In genomic region chr10:80661149-80661548, GRCm38 (mm10) we compare ENCODE assay signal across 8 mouse cellular contexts. TPM values are rescaled to one million over a fixed set of nuclear protein-coding genes. Genes with fewer than 3 reads are reported as not detected.
DNase-seq lines count a peak whose midpoint lies in the region; ATAC-seq and TF ChIP-seq lines count a peak whose summit lies in the region.

No protein-coding gene starts in this region.

- no peak for ATAC-seq in midbrain, embryonic 16.5 days
- no peak for ATAC-seq in kidney, postnatal 0 days (replicated peaks; ENCODE audit: low FRiP score, low read depth)
- ATAC-seq in neutrophil, adult 5-6 weeks (ENCODE audit: extremely low read depth, insufficient number of reproducible peaks, low FRiP score, poor library complexity, severe bottlenecking) = peak; percentile 31; the same call in 1 of the 2 replicates

- no peaks in the 10 kb centered on the region for H3K9me3 ChIP-seq in midbrain, embryonic 10.5 days (replicated peaks)
- no peaks in the 10 kb centered on the region for H3K9me3 ChIP-seq in midbrain, embryonic 16.5 days (replicated peaks; ENCODE audit: control insufficient read depth, low read length, poor library complexity, severe bottlenecking)
- H3K9me3 ChIP-seq in kidney, postnatal 0 days (replicated peaks; ENCODE audit: low read length) = no peaks in the 10 kb centered on the region

- H3K4me1 ChIP-seq in midbrain, embryonic 10.5 days = peaks cover 41% of the 10 kb centered on the region
- H3K4me1 ChIP-seq in midbrain, embryonic 16.5 days (ENCODE audit: control insufficient read depth, insufficient read depth, low read length) = peaks cover 8% of the 10 kb centered on the region
- peaks cover 39% of the 10 kb centered on the region for H3K4me1 ChIP-seq in kidney, postnatal 0 days (replicated peaks; ENCODE audit: insufficient read depth, low read length)

- no peak overlapping the region for H3K4me2 ChIP-seq in midbrain, embryonic 16.5 days (ENCODE audit: low read length)
- no peak overlapping the region for H3K4me2 ChIP-seq in kidney, postnatal 0 days (ENCODE audit: low read length)

- H3K9ac ChIP-seq in midbrain, embryonic 16.5 days (ENCODE audit: low read depth, low read length) = no peak overlapping the region
- no peak overlapping the region for H3K9ac ChIP-seq in kidney, postnatal 0 days (ENCODE audit: low read depth, low read length)

- H3K4me3 ChIP-seq in midbrain, embryonic 10.5 days = no peak overlapping the region
- H3K4me3 ChIP-seq in midbrain, embryonic 16.5 days (ENCODE audit: low read depth, low read length) = no peak overlapping the region
- H3K4me3 ChIP-seq in kidney, postnatal 0 days (replicated peaks; ENCODE audit: low read depth, low read length) = no peak overlapping the region

- H3K27ac ChIP-seq in midbrain, embryonic 10.5 days (replicated peaks) = no peak overlapping the region
- H3K27ac ChIP-seq in midbrain, embryonic 16.5 days (ENCODE audit: low read length) = no peak overlapping the region
- H3K27ac ChIP-seq in kidney, postnatal 0 days = no peak overlapping the region

- H3K27me3 ChIP-seq in midbrain, embryonic 10.5 days (ENCODE audit: low read depth, poor library complexity, severe bottlenecking) = no peaks in the 10 kb centered on the region
- H3K27me3 ChIP-seq in midbrain, embryonic 16.5 days (ENCODE audit: control insufficient read depth, insufficient read depth, low read depth, low read length) = no peaks in the 10 kb centered on the region
- no peaks in the 10 kb centered on the region for H3K27me3 ChIP-seq in kidney, postnatal 0 days (ENCODE audit: insufficient read depth, low read length)

- H3K36me3 ChIP-seq in midbrain, embryonic 10.5 days = peaks cover 11% of the 10 kb centered on the region
- H3K36me3 ChIP-seq in midbrain, embryonic 16.5 days (ENCODE audit: control insufficient read depth, insufficient read depth, low read length) = peaks cover 3% of the 10 kb centered on the region; the same call in 1 of the 2 replicates
- H3K36me3 ChIP-seq in kidney, postnatal 0 days (ENCODE audit: insufficient read depth, low read length) = peaks cover under 1% of the 10 kb centered on the region

- peak; percentile 51 to 69 for DNase-seq in adrenal gland, postnatal 36 days
- no peak for DNase-seq in adrenal gland, adult 18-20 months (ENCODE audit: low spot score in 2 of 2)
- peak; percentile 37 for DNase-seq in midbrain, embryonic 10.5 days (ENCODE audit: low spot score)
- peak; percentile 78 for DNase-seq in kidney, postnatal 0 days (ENCODE audit: low spot score)
- no peak for DNase-seq in layer of hippocampus, postnatal 10 days (ENCODE audit: low spot score in 2 of 2)
- no peak for DNase-seq in left cerebral cortex, adult 8-10 months (ENCODE audit: low spot score in 2 of 2)

- TF ChIP-seq CTCF in kidney, postnatal 0 days (IDR thresholded peaks at IDR 0.05; ENCODE audit: low read depth) = peak; percentile 78

- WGBS in midbrain, embryonic 10.5 days = 32% methylated on average over 5 of the region's 5 CpGs
- 40% methylated on average over 5 of the region's 5 CpGs for WGBS in midbrain, embryonic 16.5 days
- 25% methylated on average over 5 of the region's 5 CpGs for WGBS in kidney, postnatal 0 days

RNA-seq across cellular contexts. Expression of gene Btbd2, which starts 4.3 kb away (rescaled TPM):
- total RNA-seq in adrenal gland, postnatal 36 days (2021) = 10 to 100 TPM; 61.7 to 71.2 TPM
- 10 to 100 TPM; 51.4 to 58.5 TPM for total RNA-seq in adrenal gland, adult 18-20 months (2021)
- polyA plus RNA-seq in midbrain, embryonic 10.5 days (2016; fragmentation: Nextera tagmentation; extraction: Ambion mirVana) = 70.3 and 75.2 TPM in 2 replicates
- 71.8 and 73.5 TPM in 2 replicates for polyA plus RNA-seq in midbrain, embryonic 16.5 days (2015; fragmentation: Nextera tagmentation; extraction: Ambion mirVana)
- polyA plus RNA-seq in kidney, postnatal 0 days (2015; fragmentation: Nextera tagmentation; extraction: Ambion mirVana) = 62.7 and 64.5 TPM in 2 replicates
- 21.4 and 22.8 TPM in 2 replicates for total RNA-seq in neutrophil, adult 5-6 weeks (2017)
- total RNA-seq in layer of hippocampus, postnatal 10 days (2021) = 10 to 100 TPM; 84.4 to 90.6 TPM
- total RNA-seq in left cerebral cortex, adult 8-10 months (2022) = 10 to 100 TPM; 88.6 to 97.6 (median 94.5) TPM

RNA-seq across cellular contexts. Expression of gene Mknk2, which starts 16.8 kb away (rescaled TPM):
- 100 to 1,000 TPM; 178 to 198 TPM for total RNA-seq in adrenal gland, postnatal 36 days (2021)
- total RNA-seq in adrenal gland, adult 18-20 months (2021) = 100 to 1,000 TPM; 162 to 331 TPM
- 82.7 and 84.7 TPM in 2 replicates for polyA plus RNA-seq in midbrain, embryonic 10.5 days (2016; fragmentation: Nextera tagmentation; extraction: Ambion mirVana)
- polyA plus RNA-seq in midbrain, embryonic 16.5 days (2015; fragmentation: Nextera tagmentation; extraction: Ambion mirVana) = 43.7 and 49.1 TPM in 2 replicates
- 75.8 and 85.5 TPM in 2 replicates for polyA plus RNA-seq in kidney, postnatal 0 days (2015; fragmentation: Nextera tagmentation; extraction: Ambion mirVana)
- 105 and 113 TPM in 2 replicates for total RNA-seq in neutrophil, adult 5-6 weeks (2017)
- 10 to 100 TPM; 48.5 to 53.2 TPM for total RNA-seq in layer of hippocampus, postnatal 10 days (2021)
- 10 to 100 TPM; 36.0 to 47.0 (median 40.9) TPM for total RNA-seq in left cerebral cortex, adult 8-10 months (2022)

RNA-seq across cellular contexts. Expression of gene Csnk1g2, which starts 38.5 kb away (rescaled TPM):
- total RNA-seq in adrenal gland, postnatal 36 days (2021) = 100 to 1,000 TPM; 129 to 135 TPM
- 100 to 1,000 TPM; 134 to 140 TPM for total RNA-seq in adrenal gland, adult 18-20 months (2021)
- 131 and 151 TPM in 2 replicates for polyA plus RNA-seq in midbrain, embryonic 10.5 days (2016; fragmentation: Nextera tagmentation; extraction: Ambion mirVana)
- 79.9 and 96.8 TPM in 2 replicates for polyA plus RNA-seq in midbrain, embryonic 16.5 days (2015; fragmentation: Nextera tagmentation; extraction: Ambion mirVana)
- 137 and 139 TPM in 2 replicates for polyA plus RNA-seq in kidney, postnatal 0 days (2015; fragmentation: Nextera tagmentation; extraction: Ambion mirVana)
- 216 and 221 TPM in 2 replicates for total RNA-seq in neutrophil, adult 5-6 weeks (2017)
- 100 to 1,000 TPM; 146 to 157 TPM for total RNA-seq in layer of hippocampus, postnatal 10 days (2021)
- 100 to 1,000 TPM; 214 to 250 (median 240) TPM for total RNA-seq in left cerebral cortex, adult 8-10 months (2022)

RNA-seq across cellular contexts. Expression of gene Mob3a, which starts 40.6 kb away (rescaled TPM):
- 10 to 100 TPM; 19.4 to 20.1 TPM for total RNA-seq in adrenal gland, postnatal 36 days (2021)
- total RNA-seq in adrenal gland, adult 18-20 months (2021) = 10 to 100 TPM; 16.1 to 29.6 TPM
- 69.9 and 73.9 TPM in 2 replicates for polyA plus RNA-seq in midbrain, embryonic 10.5 days (2016; fragmentation: Nextera tagmentation; extraction: Ambion mirVana)
- 61.4 and 64.3 TPM in 2 replicates for polyA plus RNA-seq in midbrain, embryonic 16.5 days (2015; fragmentation: Nextera tagmentation; extraction: Ambion mirVana)
- polyA plus RNA-seq in kidney, postnatal 0 days (2015; fragmentation: Nextera tagmentation; extraction: Ambion mirVana) = 22.3 and 26.7 TPM in 2 replicates
- total RNA-seq in neutrophil, adult 5-6 weeks (2017) = 171 and 197 TPM in 2 replicates
- total RNA-seq in layer of hippocampus, postnatal 10 days (2021) = 10 to 100 TPM; 21.2 to 22.5 TPM
- 10 to 100 TPM; 12.0 to 17.6 (median 14.8) TPM for total RNA-seq in left cerebral cortex, adult 8-10 months (2022)

RNA-seq across cellular contexts. Expression of gene Izumo4, which starts 40.8 kb away (rescaled TPM):
- 10 to 100 TPM in 1 of 2 experiments, 1 to 10 TPM in 1; 9.9 to 16.6 TPM for total RNA-seq in adrenal gland, postnatal 36 days (2021)
- total RNA-seq in adrenal gland, adult 18-20 months (2021) = 10 to 100 TPM; 11.0 to 18.0 TPM
- polyA plus RNA-seq in midbrain, embryonic 10.5 days (2016; fragmentation: Nextera tagmentation; extraction: Ambion mirVana) = 8.9 and 15.7 TPM in 2 replicates
- polyA plus RNA-seq in midbrain, embryonic 16.5 days (2015; fragmentation: Nextera tagmentation; extraction: Ambion mirVana) = 44.9 and 49.5 TPM in 2 replicates
- 22.4 and 24.5 TPM in 2 replicates for polyA plus RNA-seq in kidney, postnatal 0 days (2015; fragmentation: Nextera tagmentation; extraction: Ambion mirVana)
- total RNA-seq in neutrophil, adult 5-6 weeks (2017) = 32.9 and 46.6 TPM in 2 replicates
- 10 to 100 TPM; 51.0 to 69.9 TPM for total RNA-seq in layer of hippocampus, postnatal 10 days (2021)
- total RNA-seq in left cerebral cortex, adult 8-10 months (2022) = 10 to 100 TPM; 44.2 to 67.8 (median 57.0) TPM

Comparison
In these comparisons a context has a peak if more than half of its experiments do, and no peak if none do; other contexts are left out.
1. DNase-seq: peak in adrenal gland, postnatal 36 days (2 of 2), midbrain, embryonic 10.5 days (single experiment) and kidney, postnatal 0 days (single experiment); none in adrenal gland, adult 18-20 months (0 of 2), layer of hippocampus, postnatal 10 days (0 of 2) and left cerebral cortex, adult 8-10 months (0 of 2).